Mouse (Mus musculus): ENCODE results near the gene Fubp3.

- TF ChIP-seq POLR2A (IDR thresholded peaks at IDR 0.05; ENCODE audit: low read depth, low read length) (no peak), CTCF (IDR thresholded peaks at IDR 0.05; ENCODE audit: extremely low read depth, insufficient read depth, insufficient read length, insufficient replicate concordance) (no peak)
Measured at GRCm38 (mm10) chr2:31639466-31639760, 67.0 kb downstream of the Fubp3 start.

All from spleen, adult 2 months (tissue).